Mouse (Mus musculus) small intestine, adult 2 months (tissue): ENCODE data around the gene Drap1. TPM values are rescaled to one million over a fixed set of nuclear protein-coding genes. Genes with fewer than 3 reads are reported as not detected.
"Not testable (repeated sequence)": the region's sequence is repeated elsewhere in the genome, so short reads cannot be mapped to it uniquely, and the experiment has no call there.

Experiments
- H3K27ac ChIP-seq: fragments of 200-500 bp; 2 replicates; pipeline ENCODE4 v1.5.1; 2012; ENCODE audit warnings: low read depth, low read length, control low read depth, inconsistent platforms; ENCODE audit not compliant: insufficient read depth
- H3K27me3 ChIP-seq: fragments of 200-500 bp; 2 replicates; pipeline ENCODE4 v1.6.1; 2012; ENCODE audit warnings: mild to moderate bottlenecking, moderate library complexity, low read length, inconsistent platforms; ENCODE audit not compliant: control insufficient read depth, insufficient read depth
- H3K36me3 ChIP-seq: fragments of 200-500 bp; 2 replicates; pipeline ENCODE4 v1.6.1; 2012; ENCODE audit warnings: mild to moderate bottlenecking, low read length, control low read depth, inconsistent platforms; ENCODE audit not compliant: control insufficient read depth, insufficient read depth
- H3K4me1 ChIP-seq: fragments of 200-500 bp; 2 replicates; pipeline ENCODE4 v1.6.1; 2012; ENCODE audit warnings: low read length, inconsistent platforms, mixed read lengths; ENCODE audit not compliant: control insufficient read depth, insufficient read depth, insufficient read length
- H3K4me3 ChIP-seq: fragments of 200-500 bp; 2 replicates; pipeline ENCODE4 v1.5.1; 2012; ENCODE audit warnings: low read depth, mild to moderate bottlenecking, control low read depth, inconsistent platforms, low read length, moderate library complexity
- CTCF ChIP-seq: fragments of 200-500 bp; IDR thresholded peaks from 2 replicates; pipeline ENCODE4 v1.5.1; 2012; ENCODE audit warnings: low read depth, mild to moderate bottlenecking, control low read depth, inconsistent platforms, low read length, moderate library complexity, mixed read lengths; ENCODE audit not compliant: insufficient replicate concordance, insufficient read length; ENCODE audit errors: extremely low read depth
- POLR2A ChIP-seq: fragments of 200-500 bp; IDR thresholded peaks from 2 replicates; pipeline ENCODE4 v1.6.1; 2012; ENCODE audit warnings: low read depth, mild to moderate bottlenecking, control low read depth, inconsistent platforms, low read length, moderate library complexity
- WGBS: fragments of 180-500 bp; shearing (Covaris S2); methylation state at CpG from one replicate; pipeline ENCODE4 v1.1.7; 2018; 5-methylcytosine and 5-hydroxymethylcytosine counted together
- polyA plus RNA-seq: library from polyadenylated mRNA; depleted of rRNA; stranded (reverse); fragments of >200 nt; gene quantifications from 2 replicates; pipeline ENCODE4 v1.2.3, GENCODE M21; 2012

The Drap1 gene
- polyA plus RNA-seq, 1 experiment, result 63.2 TPM

DNA sequence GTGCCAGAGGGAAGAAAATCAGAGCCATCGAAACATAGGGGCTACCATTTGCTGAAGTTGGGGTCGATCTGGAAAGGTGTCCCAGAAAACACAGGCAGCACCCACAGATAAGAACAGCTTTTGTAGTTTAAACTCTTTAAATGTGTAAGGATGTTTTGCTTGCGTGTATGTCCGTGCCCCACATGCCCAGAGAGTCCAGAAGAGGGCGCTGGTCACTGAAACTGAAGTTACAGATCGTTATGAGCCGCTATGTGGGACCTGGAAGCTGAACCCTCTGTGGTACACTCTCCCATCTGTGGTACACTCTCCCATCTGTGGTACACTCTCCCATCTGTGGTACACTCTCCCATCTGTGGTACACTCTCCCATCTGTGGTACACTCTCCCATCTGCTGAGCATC is 17.6 kb downstream of the Drap1 start:
- Histone ChIP-seq H3K4me3 (peak overlapping the region; percentile 66), H3K36me3 (no peaks in the 10 kb centered on the region), H3K27me3 (no peaks in the 10 kb centered on the region), H3K4me1 (peaks cover 6% of the 10 kb centered on the region; the same call in 1 of the 2 replicates), H3K27ac (peak overlapping the region; percentile 97)
- TF ChIP-seq POLR2A (no peak), CTCF (peak; percentile 71; the same call in 1 of the 2 replicates)
- WGBS, result 4% methylated on average over 7 of the region's 7 CpGs

GRCm38 (mm10) chr19:5406531-5407126 is 18.1 kb downstream of the Drap1 start:
- H3K4me1 ChIP-seq, H3K36me3 ChIP-seq, H3K27me3 ChIP-seq: not testable (repeated sequence)
- WGBS, result 3% methylated on average over 25 of the region's 25 CpGs
- Histone ChIP-seq H3K27ac (peak overlapping the region; percentile 97), H3K4me3 (peak overlapping the region; percentile 66)

- no peaks in the 10 kb centered on the region for H3K27me3 ChIP-seq
- TF ChIP-seq CTCF, result no peak
- peak overlapping the region; percentile 39 for H3K27ac ChIP-seq
- peak overlapping the region; percentile 43 for H3K4me3 ChIP-seq
- WGBS, result 8% methylated on average over 7 of the region's 7 CpGs
- no peaks in the 10 kb centered on the region for H3K36me3 ChIP-seq
- peaks cover 6% of the 10 kb centered on the region; the same call in 1 of the 2 replicates for H3K4me1 ChIP-seq
Observed at GRCm38 (mm10) chr19:5405924-5406323, 18.9 kb downstream of the Drap1 start.

- H3K27ac ChIP-seq, result no peak within 1 kb of the TSS
- 82% methylated on average over 8 of the region's 8 CpGs for WGBS
- no peak for TF ChIP-seq CTCF
- TF ChIP-seq POLR2A, result no peak
Observed at GRCm38 (mm10) chr19:5402293-5402692, 22.5 kb downstream of the Drap1 start, which contains the start of gene Tsga10ip. Gene Tsga10ip, minus strand, starts transcription at chr19:5402526.

DNA sequence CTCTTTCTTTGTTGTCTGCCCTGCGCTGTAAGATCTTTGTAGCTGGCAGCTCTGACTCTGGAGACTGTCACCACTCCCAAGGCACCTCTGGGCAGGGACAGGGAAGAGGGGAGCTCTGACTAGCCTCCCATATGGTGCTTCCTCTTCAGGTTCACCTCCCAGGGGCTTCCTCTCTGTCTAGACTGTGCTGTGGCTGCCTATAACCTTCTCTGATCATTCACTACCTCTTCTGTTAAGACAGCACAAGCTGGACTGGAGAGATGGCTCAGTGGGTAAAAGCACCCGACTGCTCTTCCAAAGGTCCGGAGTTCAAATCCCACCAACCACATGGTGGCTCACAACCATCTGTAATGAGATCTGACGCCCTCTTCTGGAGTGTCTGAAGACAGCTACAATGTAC is 23.7 kb downstream of the Drap1 start:
- not testable (repeated sequence) for H3K27me3 ChIP-seq, H3K4me1 ChIP-seq, H3K36me3 ChIP-seq, H3K4me3 ChIP-seq, H3K27ac ChIP-seq
- 68% methylated on average over 4 of the region's 4 CpGs for WGBS

More at GRCm38 (mm10) chr19:5402293-5402692, 22.5 kb downstream of the Drap1 start, which contains the start of gene Tsga10ip:
- H3K27me3 ChIP-seq, result no peaks in the 10 kb centered on the region
- H3K36me3 ChIP-seq, result no peaks in the 10 kb centered on the region
- H3K4me1 ChIP-seq, result no peaks in the 10 kb centered on the region
- no peak within 1 kb of the TSS for H3K4me3 ChIP-seq

- TF ChIP-seq CTCF (no peak), POLR2A (no peak)
- WGBS, result 68% methylated on average over 4 of the region's 4 CpGs
- Histone ChIP-seq H3K4me1 (0 out of 2 replicates have a peak, but pooled peaks cover 2% of the 10 kb centered on the region), H3K27me3 (no peaks in the 10 kb centered on the region), H3K4me3 (no peak overlapping the region), H3K36me3 (no peaks in the 10 kb centered on the region), H3K27ac (no peak overlapping the region)
Observed at GRCm38 (mm10) chr19:5395371-5395770, 29.4 kb downstream of the Drap1 start.

GRCm38 (mm10) chr19:5394168-5394567 is 30.6 kb downstream of the Drap1 start:
- TF ChIP-seq CTCF, result no peak
- TF ChIP-seq POLR2A, result no peak
- H3K27ac ChIP-seq, result no peak overlapping the region
- no peaks in the 10 kb centered on the region for H3K27me3 ChIP-seq
- peaks cover 11% of the 10 kb centered on the region; the same call in 1 of the 2 replicates for H3K4me1 ChIP-seq
- H3K36me3 ChIP-seq, result no peaks in the 10 kb centered on the region
- no peak overlapping the region for H3K4me3 ChIP-seq
- WGBS, result 23% methylated on average over 10 of the region's 10 CpGs

GRCm38 (mm10) chr19:5392892-5393291 is 31.9 kb downstream of the Drap1 start:
- WGBS, result 22% methylated on average over 4 of the region's 4 CpGs
- Histone ChIP-seq H3K4me1 (peaks cover 11% of the 10 kb centered on the region; the same call in 1 of the 2 replicates), H3K27ac (no peak overlapping the region), H3K4me3 (no peak overlapping the region), H3K27me3 (no peaks in the 10 kb centered on the region), H3K36me3 (no peaks in the 10 kb centered on the region)
- no peak for TF ChIP-seq POLR2A
- no peak for TF ChIP-seq CTCF
